Mouse (Mus musculus) adipocyte (in vitro differentiated cells): ENCODE measurements around the gene Scamp2.
A peak's percentile ranks its signal among the peaks of the same experiment; 100 is the strongest.

Experiments used
- DNase-seq: peaks from one replicate; pipeline ENCODE4 v3.0.0-alpha.2; 2016; ENCODE audit warnings: low spot score

The Scamp2 gene

DNA sequence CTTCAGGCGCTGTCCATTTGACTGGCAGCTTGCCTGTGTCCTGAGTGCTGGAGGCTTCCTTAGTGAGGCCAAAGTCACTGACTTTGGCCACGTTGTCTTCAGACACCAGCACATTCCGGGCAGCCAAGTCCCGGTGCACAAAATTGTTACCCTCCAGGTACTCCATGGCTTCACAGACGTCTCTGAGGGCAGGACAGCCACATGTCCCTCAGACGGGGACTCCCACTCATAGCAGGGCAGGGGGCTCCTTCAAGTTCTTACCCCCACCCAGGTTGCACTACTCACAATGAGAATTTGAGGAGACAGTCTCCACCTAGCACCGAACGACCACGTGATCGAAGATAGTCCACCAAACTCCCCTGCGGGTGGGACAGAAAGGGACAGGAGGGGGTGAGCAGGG is 67.1 kb downstream of the Scamp2 start:
- no peak for DNase-seq

DNA sequence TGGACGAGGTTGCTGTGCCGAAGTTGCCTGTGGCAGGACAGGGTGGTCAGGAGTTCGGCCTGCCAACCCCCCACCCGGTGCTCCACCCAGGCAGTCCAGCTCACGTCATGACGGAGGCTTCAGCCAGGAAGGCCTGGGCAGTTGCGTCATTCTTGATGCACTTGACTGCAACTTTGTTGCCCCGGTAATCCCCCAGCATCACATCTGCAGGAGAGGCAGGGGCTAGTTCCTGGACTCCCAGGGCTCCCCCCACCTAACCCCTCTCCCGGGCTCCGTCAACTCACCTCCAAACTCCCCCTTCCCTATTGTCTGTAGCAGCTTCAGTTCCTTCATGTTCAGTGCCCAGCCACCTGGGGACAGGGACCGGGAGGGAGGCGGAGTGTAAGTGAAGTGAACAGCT is 68.0 kb downstream of the Scamp2 start:
- DNase-seq = no peak

GRCm38 (mm10) chr9:57629118-57629874 is 68.6 kb downstream of the Scamp2 start:
- peak; percentile 76 for DNase-seq

DNA sequence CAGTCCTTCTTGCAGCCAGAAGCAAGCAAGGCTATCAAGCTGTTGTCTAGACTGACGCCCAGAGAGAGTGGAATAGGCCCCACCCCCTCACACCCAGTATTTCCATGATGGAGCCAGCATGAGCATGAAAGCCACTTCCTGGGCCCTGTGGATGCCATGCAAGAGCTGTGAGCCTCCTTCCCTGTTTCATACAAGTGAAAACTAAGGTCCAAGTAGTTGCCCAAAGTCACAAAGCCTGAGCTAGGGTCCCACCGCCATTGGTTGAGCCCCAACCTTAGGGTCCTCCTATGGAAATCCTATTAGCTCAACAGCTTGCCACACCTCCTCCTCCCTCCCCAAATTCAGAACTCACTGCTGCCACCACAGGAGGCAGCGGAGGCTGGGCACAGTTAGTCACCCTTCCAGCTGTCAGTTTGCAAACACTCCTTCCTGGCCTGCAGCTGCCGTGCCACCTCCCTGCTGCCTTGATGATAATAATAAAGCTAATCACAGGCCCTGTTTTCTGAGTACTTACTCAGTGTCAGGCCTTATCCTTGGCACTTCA is 72.8 kb downstream of the Scamp2 start:
- DNase-seq = no peak

- no peak for DNase-seq
These were observed 76.5 kb downstream of the Scamp2 start for GRCm38 (mm10) chr9:57637272-57637671.

GRCm38 (mm10) chr9:57637741-57638322 is 77.1 kb downstream of the Scamp2 start:
- peak; percentile 48 for DNase-seq
